Mouse (Mus musculus): ENCODE measurements at regions not wholly inside any gene's neighbourhood (a gene's known extent, or its start where the extent isn't known, plus 50 kb on each side); places are given as distances from the start of the nearest gene placed in this dataset.

DNA sequence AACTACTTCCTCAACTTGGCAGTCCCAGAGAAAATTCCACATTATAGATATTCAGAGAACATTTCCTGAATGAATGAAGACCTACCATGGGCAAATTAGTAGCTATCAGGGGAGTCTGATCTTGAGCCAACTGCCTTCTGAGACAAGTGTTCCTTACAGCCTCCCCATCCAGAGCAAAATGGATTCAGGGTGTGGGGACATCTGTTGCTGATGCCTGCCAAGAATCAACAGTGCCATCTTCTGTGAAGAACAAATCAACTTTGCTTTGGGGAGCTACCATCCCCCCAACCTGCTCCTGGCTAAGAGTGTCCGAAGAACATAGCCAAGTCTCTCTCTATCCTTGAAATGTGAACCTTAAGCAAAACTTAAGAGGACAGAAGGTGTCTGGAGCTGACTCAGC, 217.9 kb downstream of the Nedd1 start:
- in situ Hi-C loops (cut with MboI, MseI), result no loop called here

GRCm38 (mm10) chr10:92483592-92483991, 238.6 kb downstream of the Nedd1 start:
- in situ Hi-C loops (cut with MboI, MseI), result no loop called here

GRCm38 (mm10) chr10:92473282-92473681, 248.9 kb downstream of the Nedd1 start:
- in situ Hi-C loops (cut with MboI, MseI), result no loop called here

DNA sequence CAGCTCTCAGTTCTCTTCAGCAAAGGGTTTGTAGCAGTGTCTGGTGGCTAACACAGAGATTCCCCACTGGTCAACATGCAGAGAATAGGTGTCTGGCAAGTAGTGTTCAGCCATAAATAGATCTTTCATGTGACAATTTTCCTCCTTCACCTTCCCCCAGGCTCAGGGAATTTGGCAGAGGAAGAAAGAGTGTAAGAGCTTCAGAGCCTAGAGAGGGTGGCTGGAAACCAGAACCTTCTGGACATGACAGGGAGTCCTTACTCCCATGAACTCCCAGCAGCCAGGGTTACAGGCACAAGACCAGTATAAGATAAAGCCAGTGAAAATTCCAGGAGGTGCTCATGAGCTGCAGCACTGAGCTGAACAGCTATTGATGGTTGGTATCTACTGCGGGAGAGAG, 251.1 kb downstream of the Nedd1 start:
- in situ Hi-C loops (cut with MboI, MseI), result no loop called here

GRCm38 (mm10) chr10:92455195-92455594, 267.0 kb downstream of the Nedd1 start:
- in situ Hi-C loops (cut with MboI, MseI), result no loop called here

DNA sequence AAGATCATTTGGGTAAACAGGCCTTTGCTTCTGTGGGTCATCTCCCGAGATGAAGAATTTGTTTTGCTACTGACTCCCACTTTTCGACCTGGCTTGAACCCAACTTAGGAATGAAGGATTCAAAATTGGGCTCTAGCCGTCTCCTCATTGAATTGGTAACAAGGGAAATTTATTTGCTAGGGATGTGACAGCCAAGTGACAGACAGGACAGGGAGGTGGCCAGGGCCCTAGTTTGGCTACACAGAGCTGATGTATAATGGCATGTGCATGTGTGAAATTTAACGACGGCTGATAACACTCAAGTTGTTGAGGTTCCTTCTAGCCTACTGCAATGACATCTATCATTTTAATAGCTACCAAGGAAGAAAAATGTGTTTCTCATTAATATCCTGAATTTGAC, 268.7 kb downstream of the Nedd1 start:
- in situ Hi-C loops (cut with MboI, MseI), result no loop called here

DNA sequence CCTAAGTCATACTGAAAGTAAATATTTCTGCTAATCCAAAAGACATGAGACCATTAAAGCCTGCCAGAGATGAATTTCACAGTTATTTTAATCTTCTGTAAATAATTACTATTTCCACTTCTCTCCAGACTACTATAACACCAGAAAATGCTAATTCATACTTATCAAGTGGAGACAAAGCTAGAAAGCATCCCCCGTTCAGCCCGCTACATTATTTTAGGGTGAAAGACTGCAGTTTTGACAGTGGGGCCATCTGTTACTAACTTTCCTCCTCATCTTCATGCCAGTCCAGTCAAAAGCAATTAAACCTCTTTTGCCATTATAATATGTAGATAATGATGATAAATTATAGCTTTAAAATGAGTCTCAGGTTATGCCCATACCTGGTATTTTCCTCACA, 276.3 kb downstream of the Nedd1 start:
- in situ Hi-C loops (cut with MboI, MseI), result no loop called here

GRCm38 (mm10) chr10:92438621-92439394, 283.4 kb downstream of the Nedd1 start:
- in situ Hi-C loops (cut with MboI, MseI), result no loop called here

- in situ Hi-C loops (cut with MboI, MseI), result no loop called here
Measured at GRCm38 (mm10) chr10:92429256-92429655, 293.0 kb downstream of the Nedd1 start.

DNA sequence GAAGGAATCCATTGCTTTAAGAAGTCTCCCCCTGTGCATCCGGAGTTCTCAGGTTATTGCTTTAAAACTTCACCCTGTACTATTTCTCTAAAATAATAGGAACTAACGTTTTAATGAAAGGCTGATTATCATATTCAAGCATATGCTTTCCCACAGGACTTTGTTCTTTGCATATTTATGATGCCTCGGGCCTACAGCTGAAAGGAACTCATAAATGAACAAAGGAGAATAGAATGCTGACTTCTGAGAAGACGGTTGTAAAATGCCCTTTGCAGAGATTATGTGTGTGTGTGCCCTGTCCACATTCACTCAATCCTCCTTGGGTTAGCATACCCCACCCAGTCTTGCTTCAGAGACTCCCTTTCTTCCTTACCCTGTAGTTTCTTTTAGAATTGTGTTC, 294.2 kb downstream of the Nedd1 start:
- in situ Hi-C loops (cut with MboI, MseI), result no loop called here

- in situ Hi-C loops (cut with MboI, MseI), result no loop called here
Measured at GRCm38 (mm10) chr10:92426443-92426842, 295.8 kb downstream of the Nedd1 start.

DNA sequence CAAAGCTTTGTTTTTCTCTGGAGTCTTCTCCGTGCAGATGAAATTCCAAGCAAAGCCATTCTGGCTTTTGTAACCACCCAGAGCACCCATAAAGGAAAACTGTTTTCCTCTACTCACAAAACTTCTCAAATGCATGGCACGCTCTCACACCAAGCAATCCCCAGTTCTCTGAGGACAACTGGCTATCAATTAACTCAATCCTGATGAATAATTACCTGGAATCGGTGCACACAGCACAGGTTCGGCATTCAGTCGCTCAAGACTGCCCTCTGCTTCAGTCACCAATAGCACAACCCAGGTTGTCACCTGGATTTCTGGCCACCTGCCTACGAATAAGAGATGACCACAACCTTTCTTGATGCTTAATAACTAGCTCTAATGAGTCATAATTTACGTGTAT, 309.5 kb downstream of the Nedd1 start:
- in situ Hi-C loops (cut with MboI, MseI), result no loop called here

DNA sequence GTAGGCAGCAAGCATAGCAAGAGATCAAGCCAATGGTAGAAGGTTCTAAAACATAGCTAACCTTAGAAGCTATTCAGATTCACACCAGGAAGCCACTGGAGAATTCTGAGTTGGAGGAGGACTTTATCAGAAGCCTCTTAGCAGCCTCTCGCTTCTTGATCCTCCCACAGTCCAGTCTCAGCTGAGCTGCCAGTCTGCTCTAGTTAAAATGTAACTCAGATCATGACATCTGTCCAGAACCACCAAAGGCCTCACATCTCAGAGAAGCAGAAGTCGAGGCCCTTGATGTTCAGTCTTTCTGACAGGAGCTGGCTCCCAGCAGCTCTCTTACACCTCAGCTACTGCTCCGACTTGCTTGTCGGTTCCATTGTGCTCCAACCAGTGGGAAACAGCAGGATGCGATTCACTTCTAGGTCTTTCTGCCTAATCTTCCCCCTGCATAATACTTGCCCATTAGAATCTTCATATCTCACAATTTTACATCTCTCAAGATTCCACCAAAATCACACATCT, 311.4 kb downstream of the Nedd1 start:
- in situ Hi-C loops (cut with MboI, MseI), result no loop called here

- in situ Hi-C loops (cut with MboI, MseI), result no loop called here
Measured at GRCm38 (mm10) chr10:92404697-92405293, 317.4 kb downstream of the Nedd1 start.

- in situ Hi-C loops (cut with MboI, MseI), result no loop called here
Measured at GRCm38 (mm10) chr10:92400587-92401090, 321.6 kb downstream of the Nedd1 start.

DNA sequence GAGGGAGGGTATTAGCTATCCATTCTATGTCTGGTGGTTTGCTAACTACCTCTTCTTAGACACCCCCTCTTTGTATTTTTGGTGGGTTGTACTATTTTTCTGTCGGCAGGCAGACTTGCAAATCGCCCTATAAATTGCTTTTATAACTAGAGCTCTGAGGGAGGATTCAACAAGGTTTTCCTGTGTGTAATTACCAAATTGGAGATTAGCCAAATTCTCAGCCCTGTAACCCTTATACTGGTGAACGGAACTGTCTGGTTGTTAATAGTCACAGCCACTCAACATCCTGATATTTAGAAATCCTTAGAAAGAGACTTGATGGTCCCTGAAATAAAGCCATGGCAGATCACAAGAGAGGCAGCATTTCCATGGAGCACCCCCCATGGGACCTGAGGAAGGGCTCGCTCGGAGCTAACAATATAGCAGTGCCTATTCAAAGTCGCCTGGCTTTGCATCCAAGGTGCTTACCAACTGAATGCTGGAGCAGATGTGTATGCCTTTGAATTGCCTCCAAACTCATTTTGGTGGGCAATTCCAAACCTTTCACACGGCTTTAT, 333.0 kb downstream of the Nedd1 start:
- in situ Hi-C loops (cut with MboI, MseI), result no loop called here

GRCm38 (mm10) chr10:92367126-92367525, 355.1 kb downstream of the Nedd1 start:
- in situ Hi-C loops (cut with MboI, MseI), result no loop called here

- in situ Hi-C loops (cut with MboI, MseI), result no loop called here
Measured at GRCm38 (mm10) chr10:92356738-92357137, 365.5 kb downstream of the Nedd1 start.

- in situ Hi-C loops (cut with MboI, MseI), result no loop called here
Measured at GRCm38 (mm10) chr10:92349043-92349442, 373.2 kb downstream of the Nedd1 start.

- in situ Hi-C loops (cut with MboI, MseI), result no loop called here
Measured at GRCm38 (mm10) chr10:92347960-92348675, 374.1 kb downstream of the Nedd1 start.

DNA sequence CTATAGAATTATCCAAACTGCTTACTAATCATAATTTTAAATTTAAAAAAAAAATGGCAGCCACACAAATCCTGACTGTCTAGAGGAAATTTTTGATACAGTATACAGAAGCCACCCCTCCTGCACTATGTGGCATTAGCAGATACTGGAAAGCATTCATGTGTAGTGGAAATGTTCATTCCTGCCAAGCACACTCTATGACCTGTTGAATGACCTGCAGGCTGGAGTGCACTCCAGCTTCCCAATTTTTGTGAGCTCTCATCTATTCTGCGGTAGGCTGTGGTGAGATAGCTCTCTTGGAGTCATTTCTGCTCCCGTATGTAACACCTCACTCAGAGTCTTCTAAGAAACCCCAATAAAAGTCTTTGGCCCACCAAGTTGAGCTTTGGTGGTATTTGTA, 382.5 kb downstream of the Nedd1 start:
- in situ Hi-C loops (cut with MboI, MseI), result no loop called here

GRCm38 (mm10) chr10:92336949-92337348, 385.3 kb downstream of the Nedd1 start:
- in situ Hi-C loops (cut with MboI, MseI), result no loop called here
